Mouse (Mus musculus) testis, adult 2 months (tissue): Measurements from ENCODE around the gene Wnk1.

Experiments
- CTCF ChIP-seq: fragments of 200-500 bp; IDR thresholded peaks from 2 replicates; pipeline ENCODE4 v1.5.1; 2012; ENCODE audit warnings: low read depth, mild to moderate bottlenecking, inconsistent platforms, low read length, moderate library complexity; ENCODE audit not compliant: control insufficient read depth, insufficient read depth, insufficient replicate concordance
- POLR2A ChIP-seq: fragments of 200-500 bp; IDR thresholded peaks from 2 replicates; pipeline ENCODE4 v1.6.1; 2012; ENCODE audit warnings: low read depth, mild to moderate bottlenecking, inconsistent platforms, low read length, moderate library complexity; ENCODE audit not compliant: control insufficient read depth

DNA sequence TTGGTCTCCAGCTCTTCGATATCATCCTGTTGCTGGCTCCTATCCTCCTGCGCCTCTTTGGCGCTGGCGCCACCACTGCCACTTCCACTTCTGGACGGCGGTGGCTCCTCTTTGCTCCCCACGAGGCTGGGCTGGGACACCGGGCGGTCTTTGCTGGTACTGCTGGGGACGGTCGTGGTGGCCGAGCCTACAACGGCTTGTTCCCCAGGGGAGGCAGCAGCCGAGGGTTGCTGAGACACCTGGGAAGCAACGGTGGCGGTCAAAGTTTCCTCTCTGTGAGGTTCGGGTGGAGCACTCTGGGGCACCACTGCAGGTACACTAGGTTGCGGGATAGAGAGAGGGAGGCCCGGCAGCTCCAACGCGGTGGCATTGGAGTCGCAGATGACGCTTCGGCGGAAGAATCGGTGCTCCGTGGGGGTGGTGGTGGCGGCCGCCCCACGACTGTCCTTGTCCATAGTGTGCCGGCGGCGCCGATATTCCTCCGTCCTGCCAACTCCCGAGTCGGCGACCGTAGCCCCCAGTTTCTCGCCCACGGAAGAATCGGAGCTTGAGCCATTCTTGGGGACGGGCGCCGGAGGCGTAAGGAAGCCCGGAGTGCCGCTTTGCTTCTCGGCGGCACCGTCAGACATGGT, 1.4 kb downstream of the Wnk1 start:
- peak; percentile 22; the same call in 1 of the 2 replicates for TF ChIP-seq CTCF
- TF ChIP-seq POLR2A, result no peak
